Mouse (Mus musculus) kidney, postnatal 0 days (tissue): ENCODE measurements at regions not wholly inside any gene's neighbourhood (a gene's known extent, or its start where the extent isn't known, plus 50 kb on each side); places are given as distances from the start of the nearest gene placed in this dataset.
A peak's percentile ranks its signal among the peaks of the same experiment; 100 is the strongest.

Experiments
- ATAC-seq: fragments of 200-750 bp; cut with Nextera tagmentation; replicated peaks from 2 replicates; pipeline ENCODE4 v1.8.0; 2017; ENCODE audit warnings: low read depth, moderate number of reproducible peaks, moderate TSS enrichment, moderate library complexity; ENCODE audit not compliant: low FRiP score
- DNase-seq: peaks from one replicate; pipeline ENCODE4 v3.0.0-alpha.2; 2016; ENCODE audit warnings: low spot score
- H3K27ac ChIP-seq: fragments of 300-500 bp; sonication (generic); 2 replicates; pipeline ENCODE4 v1.5.1; 2014; ENCODE audit warnings: mild to moderate bottlenecking
- H3K27me3 ChIP-seq: fragments of 300-500 bp; sonication (generic); 2 replicates; pipeline ENCODE4 v1.6.1; 2014; ENCODE audit warnings: low read length, mixed read lengths; ENCODE audit not compliant: insufficient read depth
- H3K36me3 ChIP-seq: fragments of 300-500 bp; sonication (generic); 2 replicates; pipeline ENCODE4 v1.6.1; 2014; ENCODE audit warnings: low read length, mixed read lengths; ENCODE audit not compliant: insufficient read depth
- H3K4me1 ChIP-seq: fragments of 300-500 bp; sonication (generic); replicated peaks from 2 replicates; pipeline ENCODE4 v1.6.1; 2014; ENCODE audit warnings: antibody characterized with exemption, low read length, mixed read lengths; ENCODE audit not compliant: insufficient read depth
- H3K4me2 ChIP-seq: fragments of 300-500 bp; sonication (generic); 2 replicates; pipeline ENCODE4 v1.6.1; 2014; ENCODE audit warnings: mild to moderate bottlenecking, low read length, moderate library complexity, mixed read lengths
- H3K4me3 ChIP-seq: fragments of 300-500 bp; sonication (generic); replicated peaks from 2 replicates; pipeline ENCODE4 v1.5.1; 2014; ENCODE audit warnings: low read depth, low read length
- H3K9ac ChIP-seq: fragments of 300-500 bp; sonication (generic); 2 replicates; pipeline ENCODE4 v1.6.1; 2014; ENCODE audit warnings: low read depth, low read length
- H3K9me3 ChIP-seq: fragments of 300-500 bp; sonication (generic); replicated peaks from 2 replicates; pipeline ENCODE4 v1.6.1; 2016; ENCODE audit warnings: low read length, inconsistent platforms, mixed read lengths
- CTCF ChIP-seq: IDR thresholded peaks from 2 replicates; pipeline ENCODE4 v1.5.1; 2016; ENCODE audit warnings: antibody characterized with exemption, low read depth, mild to moderate bottlenecking, moderate library complexity
- WGBS: fragments of 180-500 bp; shearing (Covaris S2); extraction: QIAGEN DNeasy Blood & Tissue Kit; methylation state at CpG from one replicate; pipeline ENCODE4 v1.1.7; 2014; 5-methylcytosine and 5-hydroxymethylcytosine counted together

GRCm38 (mm10) chr15:16990848-16991247 lies 262.3 kb downstream of the Cdh9 start:
- DNase-seq = no peak
- H3K9me3 ChIP-seq = no peaks in the 10 kb centered on the region
- no peak overlapping the region for H3K4me3 ChIP-seq
- ATAC-seq = no peak
- 3% methylated on average over 1 of the region's 1 CpGs for WGBS
- no peaks in the 10 kb centered on the region for H3K27me3 ChIP-seq
- H3K4me2 ChIP-seq = no peak overlapping the region
- no peaks in the 10 kb centered on the region for H3K36me3 ChIP-seq
- no peaks in the 10 kb centered on the region for H3K4me1 ChIP-seq
- H3K9ac ChIP-seq = no peak overlapping the region
- H3K27ac ChIP-seq = no peak overlapping the region
- TF ChIP-seq CTCF = peak; percentile 21; the same call in 1 of the 2 replicates

DNA sequence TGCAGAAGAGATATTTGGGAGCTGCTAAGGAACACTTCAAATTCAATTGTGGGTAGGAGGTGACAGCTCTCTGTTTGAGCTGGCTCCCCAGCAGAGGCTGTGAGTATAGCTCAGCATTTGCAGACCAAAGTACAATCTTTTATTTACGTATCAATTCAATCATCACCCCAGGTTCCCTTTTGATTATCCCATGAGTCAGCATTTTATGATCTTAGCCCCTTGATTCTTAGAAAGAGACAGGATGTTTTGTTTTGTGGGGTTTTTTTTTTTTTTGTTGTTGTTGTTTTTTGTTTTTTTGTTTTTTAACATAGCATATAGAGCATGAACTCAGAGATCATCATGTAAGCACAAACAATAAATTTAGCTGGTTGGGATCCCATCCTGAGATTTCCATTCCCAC lies 267.1 kb downstream of the Cdh9 start:
- TF ChIP-seq CTCF = no peak
- Histone ChIP-seq H3K4me3 (no peak overlapping the region), H3K9me3 (no peaks in the 10 kb centered on the region), H3K9ac (no peak overlapping the region), H3K36me3 (no peaks in the 10 kb centered on the region), H3K27ac (no peak overlapping the region), H3K4me1 (no peaks in the 10 kb centered on the region), H3K27me3 (no peaks in the 10 kb centered on the region), H3K4me2 (no peak overlapping the region)
- ATAC-seq = no peak
- 84% methylated on average over 1 of the region's 1 CpGs for WGBS
- no peak for DNase-seq

DNA sequence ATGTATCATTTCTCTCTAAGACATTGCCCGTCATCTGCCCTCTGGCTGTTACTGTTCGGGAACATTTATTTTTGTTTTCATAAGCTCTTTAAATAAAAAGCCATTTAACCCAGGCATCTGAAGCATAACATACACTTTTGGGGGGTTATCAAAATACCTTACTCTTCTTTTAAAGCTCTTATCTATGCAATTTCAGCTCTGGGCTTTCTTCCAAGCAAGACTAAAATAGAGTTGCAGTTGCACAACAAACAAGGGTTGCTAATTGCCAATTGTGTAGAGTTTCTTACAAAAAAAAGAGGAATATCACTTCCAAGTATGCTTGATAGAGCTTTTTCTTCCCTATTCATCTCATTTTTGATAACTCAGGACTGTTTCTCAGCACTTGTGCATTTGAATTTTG lies 277.6 kb downstream of the Cdh9 start:
- no peaks in the 10 kb centered on the region for H3K27me3 ChIP-seq
- H3K4me3 ChIP-seq = no peak overlapping the region
- no peak overlapping the region for H3K27ac ChIP-seq
- H3K36me3 ChIP-seq = no peaks in the 10 kb centered on the region
- H3K4me1 ChIP-seq = no peaks in the 10 kb centered on the region
- H3K9ac ChIP-seq = no peak overlapping the region
- no peak for ATAC-seq
- no peak overlapping the region for H3K4me2 ChIP-seq
- H3K9me3 ChIP-seq = no peaks in the 10 kb centered on the region
- 61% methylated on average over 2 of the region's 2 CpGs for WGBS
- peak; percentile 2 for DNase-seq
- TF ChIP-seq CTCF = no peak

GRCm38 (mm10) chr15:17007811-17008210 lies 279.3 kb downstream of the Cdh9 start:
- H3K27me3 ChIP-seq = no peaks in the 10 kb centered on the region
- no peak overlapping the region for H3K9ac ChIP-seq
- H3K4me2 ChIP-seq = no peak overlapping the region
- 82% methylated on average over 4 of the region's 4 CpGs for WGBS
- no peak overlapping the region for H3K27ac ChIP-seq
- H3K4me1 ChIP-seq = no peaks in the 10 kb centered on the region
- ATAC-seq = no peak
- no peaks in the 10 kb centered on the region for H3K36me3 ChIP-seq
- no peak overlapping the region for H3K4me3 ChIP-seq
- H3K9me3 ChIP-seq = no peaks in the 10 kb centered on the region
- DNase-seq = no peak
- no peak for TF ChIP-seq CTCF

- Histone ChIP-seq H3K4me3 (no peak overlapping the region), H3K27me3 (no peaks in the 10 kb centered on the region), H3K27ac (no peak overlapping the region), H3K4me2 (no peak overlapping the region), H3K36me3 (no peaks in the 10 kb centered on the region), H3K9ac (no peak overlapping the region), H3K4me1 (no peaks in the 10 kb centered on the region), H3K9me3 (no peaks in the 10 kb centered on the region)
- 32% methylated on average over 2 of the region's 2 CpGs for WGBS
- DNase-seq (no peak), ATAC-seq (no peak)
- no peak for TF ChIP-seq CTCF
Observed at GRCm38 (mm10) chr15:17048867-17049628, 320.5 kb downstream of the Cdh9 start.

- Histone ChIP-seq H3K36me3 (no peaks in the 10 kb centered on the region), H3K4me2 (no peak overlapping the region), H3K9me3 (no peaks in the 10 kb centered on the region), H3K4me1 (no peaks in the 10 kb centered on the region), H3K27me3 (no peaks in the 10 kb centered on the region), H3K9ac (no peak overlapping the region), H3K4me3 (no peak overlapping the region), H3K27ac (no peak overlapping the region)
- ATAC-seq (no peak), DNase-seq (no peak)
- TF ChIP-seq CTCF = peak; percentile 26; the same call in 1 of the 2 replicates
- 66% methylated on average over 4 of the region's 4 CpGs for WGBS
Observed at GRCm38 (mm10) chr15:17069772-17070171, 341.2 kb downstream of the Cdh9 start.

GRCm38 (mm10) chr15:17084030-17084429 lies 355.5 kb downstream of the Cdh9 start:
- no peaks in the 10 kb centered on the region for H3K36me3 ChIP-seq
- H3K27ac ChIP-seq = no peak overlapping the region
- H3K4me3 ChIP-seq = no peak overlapping the region
- DNase-seq = no peak
- ATAC-seq = no peak
- H3K9ac ChIP-seq = no peak overlapping the region
- TF ChIP-seq CTCF = no peak
- H3K9me3 ChIP-seq = no peaks in the 10 kb centered on the region
- H3K4me2 ChIP-seq = no peak overlapping the region
- H3K4me1 ChIP-seq = no peaks in the 10 kb centered on the region
- no peaks in the 10 kb centered on the region for H3K27me3 ChIP-seq
- WGBS = 81% methylated on average over 2 of the region's 2 CpGs
